Mouse (Mus musculus) granulocyte monocyte progenitor cell, adult 5-6 weeks (primary cell): ENCODE results near the gene Cldn8. TPM values are rescaled to one million over a fixed set of nuclear protein-coding genes. Genes with fewer than 3 reads are reported as not detected.

Source experiments
- total RNA-seq, 2 experiments: library from RNA; stranded (forward) in 1 of 2; stranded (reverse) in 1 of 2; fragments of 200-712, 200-1000 nt in 1 of 2; fragments of >200 nt in 1 of 2; fragmentation: Nextera tagmentation in 1 of 2; gene quantifications; 2 replicates each; pipeline ENCODE4 v1.2.3; 2014 to 2017

Cldn8 gene
- total RNA-seq, 2 experiments from 2014 or later: not detected

Other genes starting within 250 kb of the Cldn8 start
- gene Cldn17, start 56.2 kb downstream of the Cldn8 start, total RNA-seq (2014; fragmentation: Nextera tagmentation): not detected in 2 replicates
- not detected in 2 replicates for gene Cldn17, start 56.2 kb downstream of the Cldn8 start, total RNA-seq (2017)
- not detected in 2 replicates for gene Krtap24-1, start 49.1 kb upstream of the Cldn8 start, total RNA-seq (2014; fragmentation: Nextera tagmentation)
- not detected in 2 replicates for gene Krtap24-1, start 49.1 kb upstream of the Cldn8 start, total RNA-seq (2017)
- not detected in 2 replicates for gene 2310079G19Rik, start 64.5 kb upstream of the Cldn8 start, total RNA-seq (2014; fragmentation: Nextera tagmentation)
- not detected in 2 replicates for gene 2310079G19Rik, start 64.5 kb upstream of the Cldn8 start, total RNA-seq (2017)
- not detected in 2 replicates for gene Krtap26-1, start 84.6 kb upstream of the Cldn8 start, total RNA-seq (2014; fragmentation: Nextera tagmentation)
- not detected in 2 replicates for gene Krtap26-1, start 84.6 kb upstream of the Cldn8 start, total RNA-seq (2017)
- not detected in 2 replicates for gene Krtap27-1, start 108.5 kb upstream of the Cldn8 start, total RNA-seq (2014; fragmentation: Nextera tagmentation)
- not detected in 2 replicates for gene Krtap27-1, start 108.5 kb upstream of the Cldn8 start, total RNA-seq (2017)
- not detected in 2 replicates for gene 2310061N02Rik, start 144.8 kb upstream of the Cldn8 start, total RNA-seq (2014; fragmentation: Nextera tagmentation)
- not detected in 2 replicates for gene 2310061N02Rik, start 144.8 kb upstream of the Cldn8 start, total RNA-seq (2017)
- gene Krtap13-1, start 165.7 kb upstream of the Cldn8 start, total RNA-seq (2014; fragmentation: Nextera tagmentation): not detected in 2 replicates
- gene Krtap13-1, start 165.7 kb upstream of the Cldn8 start, total RNA-seq (2017): not detected in 2 replicates
- not detected in 2 replicates for gene Krtap13, start 188.5 kb upstream of the Cldn8 start, total RNA-seq (2014; fragmentation: Nextera tagmentation)
- gene Krtap13, start 188.5 kb upstream of the Cldn8 start, total RNA-seq (2017): not detected in 2 replicates
- gene 2310034C09Rik, start 195.7 kb upstream of the Cldn8 start, total RNA-seq (2014; fragmentation: Nextera tagmentation): not detected in 2 replicates
- not detected in 2 replicates for gene 2310034C09Rik, start 195.7 kb upstream of the Cldn8 start, total RNA-seq (2017)
- gene 2310057N15Rik, start 211.0 kb upstream of the Cldn8 start, total RNA-seq (2014; fragmentation: Nextera tagmentation): not detected in 2 replicates
- not detected in 2 replicates for gene 2310057N15Rik, start 211.0 kb upstream of the Cldn8 start, total RNA-seq (2017)
- gene Gm5965, start 214.7 kb upstream of the Cldn8 start, total RNA-seq (2014; fragmentation: Nextera tagmentation): not detected in 2 replicates
- gene Gm5965, start 214.7 kb upstream of the Cldn8 start, total RNA-seq (2017): not detected in 2 replicates
- not detected in 2 replicates for gene Gm20741, start 249.0 kb upstream of the Cldn8 start, total RNA-seq (2014; fragmentation: Nextera tagmentation)
- gene Gm20741, start 249.0 kb upstream of the Cldn8 start, total RNA-seq (2017): not detected in 2 replicates